In genomic region chr1:139090744-139091143, GRCm38 (mm10) we compare ENCODE assay signal across 25 mouse cellular contexts.
DNase-seq lines count a peak whose midpoint lies in the region; ATAC-seq lines count a peak whose summit lies in the region.
"Had no signal": no experiment of that assay in that cellular context is flagged by ENCODE, and none has a peak within 500 bp of the region (broad histone marks: within the 10 kb centered on the region; RNA-seq: fewer than 3 reads in every experiment).

No protein-coding gene starts in this region.

- H3K36me3 ChIP-seq in forebrain, embryonic 12.5 days (replicated peaks): no peaks in the 10 kb centered on the region
- H3K36me3 ChIP-seq in forebrain, embryonic 16.5 days (ENCODE audit: control insufficient read depth, insufficient read depth): no peaks in the 10 kb centered on the region
- H3K36me3 ChIP-seq in forebrain, embryonic 13.5 days (ENCODE audit: poor library complexity, severe bottlenecking): no peaks in the 10 kb centered on the region
- no peaks in the 10 kb centered on the region for H3K36me3 ChIP-seq in heart, embryonic 11.5 days (ENCODE audit: control insufficient read depth, insufficient read depth, low read length)
- H3K36me3 ChIP-seq: embryonic facial prominence, embryonic 12.5 days; embryonic facial prominence, embryonic 15.5 days had no signal

- intact Hi-C loops in left cerebral cortex, postnatal 36 days (cut with DNase I): no loop called here

- no peak overlapping the region for H3K4me2 ChIP-seq in forebrain, embryonic 12.5 days
- no peak overlapping the region for H3K4me2 ChIP-seq in forebrain, embryonic 16.5 days (ENCODE audit: low read length)
- H3K4me2 ChIP-seq in forebrain, embryonic 13.5 days: no peak overlapping the region
- H3K4me2 ChIP-seq in heart, embryonic 11.5 days: no peak overlapping the region
- H3K4me2 ChIP-seq: embryonic facial prominence, embryonic 12.5 days; embryonic facial prominence, embryonic 15.5 days; heart, embryonic 13.5 days; hindbrain, embryonic 14.5 days had no signal

- no peaks in the 10 kb centered on the region for H3K27me3 ChIP-seq in forebrain, embryonic 12.5 days
- no peaks in the 10 kb centered on the region for H3K27me3 ChIP-seq in forebrain, embryonic 16.5 days (replicated peaks; ENCODE audit: control insufficient read depth, insufficient read depth, low read length)
- no peaks in the 10 kb centered on the region for H3K27me3 ChIP-seq in forebrain, embryonic 13.5 days
- no peaks in the 10 kb centered on the region for H3K27me3 ChIP-seq in heart, embryonic 11.5 days (ENCODE audit: control insufficient read depth, insufficient read depth, low read length)
- H3K27me3 ChIP-seq: embryonic facial prominence, embryonic 12.5 days; embryonic facial prominence, embryonic 15.5 days; heart, embryonic 13.5 days had no signal

- peak; percentile 68; the same call in 1 of the 2 replicates for ATAC-seq in forebrain, embryonic 12.5 days (ENCODE audit: low FRiP score)
- ATAC-seq in forebrain, embryonic 16.5 days: no peak
- ATAC-seq in forebrain, embryonic 13.5 days: peak; percentile 67; the same call in 1 of the 2 replicates
- no peak for ATAC-seq in heart, embryonic 11.5 days (replicated peaks; ENCODE audit: insufficient number of reproducible peaks, low FRiP score, low TSS enrichment)
- ATAC-seq: activated CD4-positive, CD25-positive, alpha-beta regulatory T cell, adult 4 months; CD4-positive, CD25-positive, alpha-beta regulatory T cell, adult 4 months; hindbrain, postnatal 0 days; inflammation-experienced regulatory T-cells, adult 6 months; intestine, embryonic 16.5 days had no signal

- H3K4me1 ChIP-seq in forebrain, embryonic 12.5 days: no peaks in the 10 kb centered on the region
- no peaks in the 10 kb centered on the region for H3K4me1 ChIP-seq in forebrain, embryonic 16.5 days (replicated peaks; ENCODE audit: control insufficient read depth, insufficient read depth, low read length)
- peaks cover 10% of the 10 kb centered on the region; the same call in 1 of the 2 replicates for H3K4me1 ChIP-seq in forebrain, embryonic 13.5 days
- no peaks in the 10 kb centered on the region for H3K4me1 ChIP-seq in heart, embryonic 11.5 days (ENCODE audit: control insufficient read depth, insufficient read depth, low read length)
- H3K4me1 ChIP-seq: embryonic facial prominence, embryonic 12.5 days; embryonic facial prominence, embryonic 15.5 days; heart, embryonic 13.5 days had no signal

- H3K27ac ChIP-seq in forebrain, embryonic 12.5 days: no peak overlapping the region
- no peak overlapping the region for H3K27ac ChIP-seq in forebrain, embryonic 16.5 days (ENCODE audit: low read length)
- H3K27ac ChIP-seq in forebrain, embryonic 13.5 days: 0 out of 2 replicates have a peak overlapping the region, but pooled peaks have one; percentile 1
- no peak overlapping the region for H3K27ac ChIP-seq in heart, embryonic 11.5 days (ENCODE audit: low read depth, low read length)
- H3K27ac ChIP-seq: embryonic facial prominence, embryonic 12.5 days; embryonic facial prominence, embryonic 15.5 days; heart, embryonic 13.5 days; hindbrain, embryonic 14.5 days; hindbrain, postnatal 0 days had no signal

- no peak overlapping the region for H3K9ac ChIP-seq in forebrain, embryonic 12.5 days
- H3K9ac ChIP-seq in forebrain, embryonic 16.5 days (replicated peaks; ENCODE audit: low read depth, low read length): no peak overlapping the region
- H3K9ac ChIP-seq in forebrain, embryonic 13.5 days: no peak overlapping the region
- H3K9ac ChIP-seq in heart, embryonic 11.5 days (ENCODE audit: low read depth, low read length): no peak overlapping the region
- H3K9ac ChIP-seq: embryonic facial prominence, embryonic 12.5 days; embryonic facial prominence, embryonic 15.5 days; heart, embryonic 13.5 days; hindbrain, embryonic 14.5 days had no signal

- WGBS in forebrain, embryonic 12.5 days: 34% methylated on average over 3 of the region's 3 CpGs
- 17% methylated on average over 3 of the region's 3 CpGs for WGBS in forebrain, embryonic 16.5 days
- 16% methylated on average over 3 of the region's 3 CpGs for WGBS in forebrain, embryonic 13.5 days
- 85% methylated on average over 3 of the region's 3 CpGs for WGBS in heart, embryonic 11.5 days (ENCODE audit: insufficient replicate concordance)

- H3K9me3 ChIP-seq in forebrain, embryonic 12.5 days: no peaks in the 10 kb centered on the region
- no peaks in the 10 kb centered on the region for H3K9me3 ChIP-seq in forebrain, embryonic 16.5 days (ENCODE audit: control insufficient read depth, low read length)
- no peaks in the 10 kb centered on the region for H3K9me3 ChIP-seq in forebrain, embryonic 13.5 days (replicated peaks)
- H3K9me3 ChIP-seq in heart, embryonic 11.5 days (replicated peaks; ENCODE audit: control insufficient read depth, low read length): no peaks in the 10 kb centered on the region
- H3K9me3 ChIP-seq: embryonic facial prominence, embryonic 12.5 days; embryonic facial prominence, embryonic 15.5 days; heart, embryonic 13.5 days had no signal

- DNase-seq in retina, embryonic 14.5 days (ENCODE audit: low spot score): peak; percentile 52
- no peak for DNase-seq in left cerebral cortex, postnatal 36 days (ENCODE audit: low spot score in 2 of 2)
- DNase-seq: adrenal gland, adult 8-10 months; adrenal gland, postnatal 25 days; cerebellum, adult 18-20 months; cerebellum, adult 9-10 months; cerebellum, postnatal 14 days; gastrocnemius, postnatal 10 days; heart, adult 11 months; heart, postnatal 14 days; heart, postnatal 4 days; kidney, adult 18-20 months had no signal

- no peak overlapping the region for H3K4me3 ChIP-seq in forebrain, embryonic 12.5 days (replicated peaks)
- no peak overlapping the region for H3K4me3 ChIP-seq in forebrain, embryonic 16.5 days (replicated peaks; ENCODE audit: low read length)
- H3K4me3 ChIP-seq in forebrain, embryonic 13.5 days: no peak overlapping the region
- no peak overlapping the region for H3K4me3 ChIP-seq in heart, embryonic 11.5 days (ENCODE audit: low read depth, low read length)
- H3K4me3 ChIP-seq: embryonic facial prominence, embryonic 12.5 days; embryonic facial prominence, embryonic 15.5 days; heart, embryonic 13.5 days had no signal

Comparison
In these comparisons a context has a peak if more than half of its experiments do, and no peak if none do; other contexts are left out.
1. ATAC-seq: peak in forebrain, embryonic 12.5 days (single experiment) and forebrain, embryonic 13.5 days (single experiment); none in forebrain, embryonic 16.5 days (single experiment) and heart, embryonic 11.5 days (single experiment).